Mouse (Mus musculus) liver, postnatal 0 days (tissue): ENCODE measurements around the gene Ino80e. TPM values are rescaled to one million over a fixed set of nuclear protein-coding genes. Genes with fewer than 3 reads are reported as not detected.

Experiments
- ATAC-seq: fragments of 200-750 bp; cut with Nextera tagmentation; 2 replicates; pipeline ENCODE4 v1.8.0; 2017; ENCODE audit warnings: mild to moderate bottlenecking, moderate library complexity
- DNase-seq: peaks from one replicate; pipeline ENCODE4 v3.0.0-alpha.2; 2016
- H3K27ac ChIP-seq: fragments of 300-500 bp; sonication (generic); 2 replicates; pipeline ENCODE4 v1.5.1; 2014; ENCODE audit warnings: antibody characterized with exemption, moderate library complexity, mild to moderate bottlenecking, low read depth
- H3K27me3 ChIP-seq: fragments of 300-500 bp; sonication (generic); 2 replicates; pipeline ENCODE4 v1.6.1; 2014; ENCODE audit warnings: low read length, control low read depth, mixed read lengths; ENCODE audit not compliant: insufficient read depth
- H3K36me3 ChIP-seq: fragments of 300-500 bp; sonication (generic); replicated peaks from 2 replicates; pipeline ENCODE4 v1.6.1; 2014; ENCODE audit warnings: mild to moderate bottlenecking, control low read depth, low read length, moderate library complexity, mixed read lengths; ENCODE audit not compliant: insufficient read depth
- H3K4me1 ChIP-seq: fragments of 300-500 bp; sonication (generic); 2 replicates; pipeline ENCODE4 v1.6.1; 2014; ENCODE audit warnings: antibody characterized with exemption, mild to moderate bottlenecking, control low read depth; ENCODE audit not compliant: insufficient read depth
- H3K4me2 ChIP-seq: fragments of 300-500 bp; sonication (generic); 2 replicates; pipeline ENCODE4 v1.6.1; 2014; ENCODE audit warnings: low read depth, mild to moderate bottlenecking, low read length, moderate library complexity, mixed read lengths
- H3K4me3 ChIP-seq: fragments of 300-500 bp; sonication (generic); 2 replicates; pipeline ENCODE4 v1.5.1; 2014; ENCODE audit warnings: low read depth, low read length
- H3K9ac ChIP-seq: fragments of 300-500 bp; sonication (generic); replicated peaks from 2 replicates; pipeline ENCODE4 v1.6.1; 2014; ENCODE audit warnings: mild to moderate bottlenecking, moderate library complexity
- H3K9me3 ChIP-seq: fragments of 300-500 bp; sonication (generic); 2 replicates; pipeline ENCODE4 v1.6.1; 2016; ENCODE audit warnings: mild to moderate bottlenecking, control low read depth, low read length, mixed read lengths
- CTCF ChIP-seq: sonication (generic); IDR thresholded peaks from 2 replicates; pipeline ENCODE4 v1.5.1; 2016; ENCODE audit warnings: antibody characterized with exemption, low read depth
- EP300 ChIP-seq: IDR thresholded peaks from 2 replicates; pipeline ENCODE4 v1.6.1; 2016; ENCODE audit warnings: antibody characterized with exemption, low read depth, mild to moderate bottlenecking
- WGBS: fragments of 180-500 bp; shearing (Covaris S2); extraction: QIAGEN DNeasy Blood & Tissue Kit; methylation state at CpG from one replicate; pipeline ENCODE4 v1.1.7; 2014; ENCODE audit not compliant: insufficient replicate concordance; 5-methylcytosine and 5-hydroxymethylcytosine counted together
- polyA plus RNA-seq: library from polyadenylated mRNA; unstranded; fragments of >200 nt; fragmentation: Nextera tagmentation; extraction: Ambion mirVana; gene quantifications from 2 replicates; pipeline ENCODE4 v1.2.1, GENCODE M21; 2015

Ino80e gene
- polyA plus RNA-seq, 1 experiment from 2014 or later: 20.6 TPM

DNA sequence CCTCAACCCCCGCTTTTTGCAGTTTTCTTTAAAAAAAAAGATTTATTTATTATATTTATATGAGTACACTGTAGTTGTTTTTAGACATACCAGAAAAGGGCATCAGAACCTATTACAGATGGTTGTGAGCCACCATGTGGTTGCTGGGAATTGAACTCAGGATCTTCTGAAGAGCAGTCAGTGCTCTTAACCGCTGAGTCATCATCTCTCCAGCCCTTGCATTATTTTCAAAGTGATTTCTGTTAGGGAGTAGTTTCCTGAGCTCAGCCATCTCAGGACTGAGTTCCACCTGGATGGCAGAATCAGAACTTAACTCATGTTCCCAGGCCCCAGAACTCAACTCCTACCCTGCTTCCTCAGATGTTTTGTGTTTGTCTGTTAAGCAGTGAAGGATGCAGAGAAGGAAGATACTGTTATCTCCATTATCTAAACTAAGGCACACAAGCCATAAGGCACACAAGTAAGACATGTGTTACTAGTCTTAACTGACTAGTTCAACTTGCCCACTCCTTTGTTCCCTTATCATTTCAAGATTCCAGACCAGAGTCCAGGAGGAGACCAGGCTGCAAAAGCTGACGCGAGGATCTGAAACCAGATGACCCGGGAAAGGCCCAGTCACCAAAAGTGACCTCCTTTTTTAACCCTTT is 52.3 kb downstream of the Ino80e start:
- Histone ChIP-seq H3K36me3 (no peaks in the 10 kb centered on the region), H3K4me1 (peaks cover 17% of the 10 kb centered on the region), H3K9ac (no peak overlapping the region), H3K27me3 (no peaks in the 10 kb centered on the region), H3K9me3 (no peaks in the 10 kb centered on the region), H3K27ac (no peak overlapping the region), H3K4me3 (no peak overlapping the region), H3K4me2 (peak overlapping the region; percentile 89; the same call in 1 of the 2 replicates)
- TF ChIP-seq EP300 (no peak), CTCF (no peak)
- ATAC-seq (no peak), DNase-seq (no peak)
- WGBS: 46% methylated on average over 5 of the region's 5 CpGs

DNA sequence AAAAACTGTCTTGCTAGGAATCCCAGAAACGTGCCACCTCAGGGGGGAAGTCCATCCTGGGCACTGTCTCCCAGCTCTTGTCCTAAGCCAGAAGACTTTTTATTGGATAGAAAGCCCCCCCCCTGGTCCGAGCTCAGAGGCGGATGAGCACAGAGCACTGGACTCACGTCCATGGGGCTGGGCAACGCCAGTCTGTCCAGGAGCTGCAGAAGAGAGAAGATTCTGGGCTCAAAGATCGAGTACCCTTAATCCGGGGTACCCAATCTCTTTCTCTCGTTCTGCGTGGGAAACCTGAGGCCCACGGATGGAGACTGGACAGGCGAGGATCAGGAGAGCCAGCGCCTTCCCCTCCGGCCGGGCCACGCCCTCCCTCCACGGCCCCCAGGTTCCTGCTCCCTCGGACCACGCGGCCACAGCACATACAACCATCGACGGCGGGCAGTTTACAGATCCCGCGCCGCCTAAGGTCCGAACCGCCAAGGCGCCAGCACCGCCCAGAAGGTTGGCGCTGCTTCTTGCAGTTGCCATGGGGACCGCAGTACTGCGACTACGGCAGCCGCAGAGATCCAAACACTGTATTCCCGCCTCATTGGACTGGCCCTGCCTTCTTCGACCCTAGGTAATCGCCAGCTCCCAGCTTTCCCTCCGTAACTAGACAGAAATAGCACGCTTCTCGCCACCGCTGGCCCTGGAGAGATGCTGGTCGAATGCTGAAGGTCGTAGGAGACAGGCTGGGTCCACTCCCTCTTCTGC is 53.3 kb downstream of the Ino80e start:
- ATAC-seq (peak; percentile 90), DNase-seq (peak; percentile 84)
- Histone ChIP-seq H3K9ac (peak overlapping the region; percentile 57), H3K9me3 (no peaks in the 10 kb centered on the region), H3K4me3 (peak overlapping the region; percentile 53), H3K4me1 (peaks cover 17% of the 10 kb centered on the region), H3K36me3 (no peaks in the 10 kb centered on the region), H3K4me2 (peak overlapping the region; percentile 89), H3K27me3 (no peaks in the 10 kb centered on the region), H3K27ac (no peak overlapping the region)
- peak; percentile 19; the same call in 1 of the 2 replicates for TF ChIP-seq EP300
- peak; percentile 22; the same call in 1 of the 2 replicates for TF ChIP-seq CTCF
- WGBS: 2% methylated on average over 43 of the region's 43 CpGs

DNA sequence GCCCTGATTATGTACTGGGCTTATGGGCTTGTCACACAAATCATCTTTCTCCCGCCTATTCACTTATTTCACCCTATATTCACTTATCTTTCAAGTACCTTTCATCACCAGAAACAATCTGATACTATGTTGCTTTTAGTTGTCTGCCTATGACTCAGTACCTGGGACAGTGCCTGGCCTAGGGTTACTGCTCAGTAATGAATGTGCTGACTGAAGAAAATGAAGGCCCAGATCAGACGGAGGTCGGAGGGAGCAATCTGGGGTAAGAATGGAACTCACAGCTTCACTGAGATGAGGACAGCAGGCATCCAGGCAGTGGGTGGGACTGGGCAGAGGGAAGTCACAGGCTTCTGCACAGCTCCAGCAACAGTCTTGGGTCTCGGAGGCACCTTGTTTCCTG is 54.8 kb downstream of the Ino80e start:
- ATAC-seq (no peak), DNase-seq (no peak)
- 69% methylated on average over 4 of the region's 4 CpGs for WGBS
- no peaks in the 10 kb centered on the region for H3K27me3 ChIP-seq
- H3K27ac ChIP-seq: no peak overlapping the region
- no peak for TF ChIP-seq EP300
- TF ChIP-seq CTCF: no peak
- no peaks in the 10 kb centered on the region for H3K36me3 ChIP-seq
- H3K4me1 ChIP-seq: peaks cover 17% of the 10 kb centered on the region
- H3K9me3 ChIP-seq: no peaks in the 10 kb centered on the region
- H3K4me3 ChIP-seq: no peak overlapping the region
- H3K9ac ChIP-seq: no peak overlapping the region
- H3K4me2 ChIP-seq: no peak overlapping the region; the same call in 1 of the 2 replicates

DNA sequence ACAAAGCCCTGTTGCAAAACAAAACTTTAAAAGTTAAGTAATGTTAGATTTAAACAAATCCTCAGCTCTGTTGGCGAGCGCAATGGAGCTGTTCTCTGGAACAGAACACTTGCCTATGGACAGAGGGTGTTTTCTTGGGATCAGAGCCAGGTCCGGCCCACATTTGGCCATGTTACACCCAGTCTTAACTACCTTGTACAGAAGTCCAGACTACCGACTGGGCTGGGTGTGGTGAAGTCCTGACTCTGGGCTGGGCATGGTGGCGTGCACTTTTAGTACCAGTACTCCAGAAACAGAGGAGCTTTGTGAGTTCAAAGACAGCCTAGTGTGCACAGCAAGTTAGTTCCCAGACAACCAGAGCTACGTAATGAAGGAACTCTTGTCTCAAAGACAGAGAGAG is 55.2 kb downstream of the Ino80e start:
- no peak overlapping the region for H3K4me3 ChIP-seq
- H3K4me2 ChIP-seq: no peak overlapping the region
- TF ChIP-seq EP300: no peak
- no peak for TF ChIP-seq CTCF
- DNase-seq (peak; percentile 67), ATAC-seq (peak; percentile 54)
- 65% methylated on average over 6 of the region's 6 CpGs for WGBS
- no peaks in the 10 kb centered on the region for H3K36me3 ChIP-seq
- H3K27ac ChIP-seq: no peak overlapping the region
- H3K9ac ChIP-seq: no peak overlapping the region
- H3K4me1 ChIP-seq: peaks cover 17% of the 10 kb centered on the region
- no peaks in the 10 kb centered on the region for H3K27me3 ChIP-seq
- no peaks in the 10 kb centered on the region for H3K9me3 ChIP-seq

DNA sequence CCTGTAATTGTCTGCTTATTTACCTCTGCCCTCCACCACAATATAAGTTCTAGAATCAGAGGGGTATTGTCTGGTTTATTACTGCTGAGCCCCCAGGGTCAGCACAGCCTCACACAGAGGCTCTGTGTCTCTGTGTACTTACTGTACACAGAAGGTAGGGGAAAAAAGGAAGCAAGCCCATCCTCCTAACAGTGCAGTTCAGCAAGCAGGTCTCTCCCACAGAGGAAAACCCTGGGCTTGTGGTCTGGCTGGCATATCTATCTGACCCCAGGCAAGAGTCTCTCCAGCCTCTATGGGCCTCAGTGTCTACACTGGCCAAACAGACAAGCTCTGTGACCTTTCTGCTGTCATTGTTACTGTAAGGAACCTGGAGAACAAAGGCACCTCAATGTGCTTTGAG is 58.4 kb downstream of the Ino80e start:
- no peak overlapping the region for H3K9ac ChIP-seq
- no peaks in the 10 kb centered on the region for H3K9me3 ChIP-seq
- no peak for DNase-seq
- ATAC-seq: no peak
- no peak overlapping the region for H3K27ac ChIP-seq
- H3K4me1 ChIP-seq: peaks cover 25% of the 10 kb centered on the region
- TF ChIP-seq EP300 (no peak), CTCF (no peak)
- H3K4me3 ChIP-seq: no peak overlapping the region
- no peaks in the 10 kb centered on the region for H3K36me3 ChIP-seq
- no peak overlapping the region for H3K4me2 ChIP-seq
- H3K27me3 ChIP-seq: no peaks in the 10 kb centered on the region

DNA sequence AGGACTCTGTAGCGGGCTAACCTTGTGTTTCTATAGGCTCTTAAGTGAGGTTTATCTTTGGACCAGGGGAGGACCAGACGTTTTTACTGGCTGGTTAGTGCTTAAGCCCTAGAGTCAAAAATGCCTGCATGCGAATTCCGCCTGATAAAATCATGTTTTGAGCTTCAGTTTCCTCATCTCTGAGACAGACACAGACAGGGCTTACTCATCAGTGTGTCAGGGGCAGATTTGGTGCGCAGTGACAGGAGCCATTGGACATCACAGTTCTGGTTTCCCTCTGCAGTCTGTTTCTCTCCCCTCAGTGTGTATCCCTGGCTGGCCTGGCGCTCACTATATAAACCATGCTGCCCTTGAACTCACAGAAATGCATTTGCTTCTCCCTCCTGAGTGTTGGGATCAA is 59.0 kb downstream of the Ino80e start:
- Histone ChIP-seq H3K4me3 (no peak overlapping the region), H3K27ac (no peak overlapping the region), H3K36me3 (no peaks in the 10 kb centered on the region), H3K27me3 (no peaks in the 10 kb centered on the region), H3K4me2 (no peak overlapping the region), H3K9ac (no peak overlapping the region), H3K4me1 (peaks cover 20% of the 10 kb centered on the region), H3K9me3 (no peaks in the 10 kb centered on the region)
- TF ChIP-seq EP300: no peak
- no peak for TF ChIP-seq CTCF
- no peak for ATAC-seq
- WGBS: 63% methylated on average over 6 of the region's 6 CpGs
- DNase-seq: no peak
